Mouse (Mus musculus) testis, adult 2 months (tissue): ENCODE measurements around the gene Gxylt2. TPM values are rescaled to one million over a fixed set of nuclear protein-coding genes. Genes with fewer than 3 reads are reported as not detected.

Experiments
- H3K27ac ChIP-seq: fragments of 200-500 bp; 2 replicates; pipeline ENCODE4 v1.5.1; 2012; ENCODE audit warnings: low read depth, low read length; ENCODE audit not compliant: control insufficient read depth, insufficient read depth
- H3K27me3 ChIP-seq: fragments of 200-500 bp; 2 replicates; pipeline ENCODE4 v1.6.1; 2012; ENCODE audit warnings: mild to moderate bottlenecking, low read length, moderate library complexity; ENCODE audit not compliant: control insufficient read depth, insufficient read depth
- H3K36me3 ChIP-seq: fragments of 200-500 bp; 2 replicates; pipeline ENCODE4 v1.6.1; 2012; ENCODE audit warnings: mild to moderate bottlenecking, low read length; ENCODE audit not compliant: control insufficient read depth, insufficient read depth
- H3K4me1 ChIP-seq: fragments of 200-500 bp; 2 replicates; pipeline ENCODE4 v1.6.1; 2012; ENCODE audit warnings: low read length; ENCODE audit not compliant: control insufficient read depth, insufficient read depth
- H3K4me3 ChIP-seq: fragments of 200-500 bp; 2 replicates; pipeline ENCODE4 v1.5.1; 2012; ENCODE audit warnings: low read depth, mild to moderate bottlenecking, low read length, moderate library complexity, mixed read lengths; ENCODE audit not compliant: control insufficient read depth
- CTCF ChIP-seq: fragments of 200-500 bp; IDR thresholded peaks from 2 replicates; pipeline ENCODE4 v1.5.1; 2012; ENCODE audit warnings: low read depth, mild to moderate bottlenecking, inconsistent platforms, low read length, moderate library complexity; ENCODE audit not compliant: control insufficient read depth, insufficient read depth, insufficient replicate concordance
- POLR2A ChIP-seq: fragments of 200-500 bp; IDR thresholded peaks from 2 replicates; pipeline ENCODE4 v1.6.1; 2012; ENCODE audit warnings: low read depth, mild to moderate bottlenecking, inconsistent platforms, low read length, moderate library complexity; ENCODE audit not compliant: control insufficient read depth
- polyA plus RNA-seq: library from polyadenylated mRNA; depleted of rRNA; stranded (reverse); fragments of >200 nt; gene quantifications from 2 replicates; pipeline ENCODE4 v1.2.3, GENCODE M21; 2012

The Gxylt2 gene
- polyA plus RNA-seq, 1 experiment: 2.0 TPM

DNA sequence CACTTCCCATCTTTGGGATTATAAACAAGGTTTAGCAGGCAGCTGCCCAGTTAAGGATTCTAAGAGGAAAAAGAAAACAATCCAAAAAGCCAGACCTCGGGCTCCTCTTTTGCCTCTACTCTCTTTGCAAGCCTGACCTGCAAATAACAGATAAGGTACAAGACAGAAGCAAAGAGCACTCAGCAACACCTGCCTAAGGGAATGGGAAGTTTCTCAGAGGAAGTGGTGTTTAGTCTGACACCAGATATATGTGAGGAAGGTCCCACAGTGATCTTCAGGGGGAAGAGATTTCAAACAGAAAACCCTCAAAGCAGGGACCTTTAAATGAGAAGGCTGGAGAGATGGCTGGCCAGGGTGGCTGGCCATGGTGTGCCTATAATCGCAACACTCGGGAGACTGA lies 126.7 kb downstream of the Gxylt2 start:
- peak overlapping the region; percentile 44 for H3K4me3 ChIP-seq
- no peaks in the 10 kb centered on the region for H3K27me3 ChIP-seq
- no peaks in the 10 kb centered on the region for H3K36me3 ChIP-seq
- peaks cover 3% of the 10 kb centered on the region for H3K4me1 ChIP-seq
- TF ChIP-seq POLR2A (no peak), CTCF (no peak)
- no peak overlapping the region for H3K27ac ChIP-seq

DNA sequence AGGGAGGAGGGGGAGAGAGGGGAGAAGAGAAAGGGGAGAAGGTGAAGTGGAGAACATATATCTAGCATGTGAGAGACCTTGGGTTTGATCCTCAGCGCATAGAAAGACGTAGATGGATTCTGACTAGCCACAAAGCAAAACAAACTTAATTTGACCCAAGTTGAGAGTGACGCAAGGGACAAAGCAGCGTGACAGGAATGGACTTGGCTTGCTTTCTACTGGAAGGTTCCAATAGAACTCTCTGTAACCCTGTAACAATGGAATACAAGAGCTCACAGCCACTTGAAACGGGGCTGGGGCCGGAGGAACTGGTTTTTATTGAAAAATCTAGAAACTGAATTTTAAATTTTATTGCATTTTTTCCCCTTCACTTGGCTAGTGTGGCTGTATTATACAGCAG lies 127.2 kb downstream of the Gxylt2 start:
- peaks cover 2% of the 10 kb centered on the region for H3K36me3 ChIP-seq
- H3K27ac ChIP-seq: no peak overlapping the region; the same call in 1 of the 2 replicates
- no peaks in the 10 kb centered on the region for H3K27me3 ChIP-seq
- no peak for TF ChIP-seq POLR2A
- no peak for TF ChIP-seq CTCF
- H3K4me3 ChIP-seq: peak overlapping the region; percentile 65
- H3K4me1 ChIP-seq: peaks cover 3% of the 10 kb centered on the region

DNA sequence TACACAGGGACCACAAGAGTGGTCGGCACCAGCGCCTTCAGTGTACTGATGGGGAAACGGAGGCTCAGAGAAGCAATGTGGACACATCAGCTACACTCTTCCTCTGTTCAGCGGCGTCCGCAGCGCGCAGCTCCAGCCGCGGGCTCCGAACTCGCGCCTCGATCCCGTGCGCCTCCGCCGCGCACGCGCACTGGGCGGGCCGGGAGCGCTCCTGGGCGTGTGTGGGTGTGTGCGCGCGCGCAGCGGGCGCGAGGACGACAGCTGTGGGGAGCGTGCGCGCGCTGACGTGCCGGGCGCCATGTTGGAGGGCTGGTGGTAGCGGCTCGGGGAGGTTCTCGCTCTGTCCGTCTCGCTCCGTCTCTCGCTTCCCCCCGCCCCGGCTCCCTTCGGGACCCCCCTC lies 128.8 kb downstream of the Gxylt2 start, which contains the start of gene Ppp4r2:
Ppp4r2 (plus strand) TSS at position 268 of the 400 bp plus-strand sequence.
- Histone ChIP-seq H3K4me3 (peak within 1 kb of the TSS; percentile 94), H3K27ac (peak within 1 kb of the TSS; percentile 85), H3K27me3 (no peaks in the 10 kb centered on the region)

GRCm38 (mm10) chr6:100833811-100834481 lies 129.4 kb downstream of the Gxylt2 start:
- H3K27ac ChIP-seq: peak overlapping the region; percentile 8
- TF ChIP-seq POLR2A (peak; percentile 40; the same call in 1 of the 2 replicates), CTCF (no peak)
- H3K27me3 ChIP-seq: no peaks in the 10 kb centered on the region
- peak overlapping the region; percentile 79 for H3K4me3 ChIP-seq
- H3K36me3 ChIP-seq: peaks cover 4% of the 10 kb centered on the region
- H3K4me1 ChIP-seq: peaks cover 3% of the 10 kb centered on the region

More for the DNA sequence above, 128.8 kb downstream of the Gxylt2 start, which contains the start of gene Ppp4r2:
- peaks cover 3% of the 10 kb centered on the region for H3K4me1 ChIP-seq
- peaks cover 2% of the 10 kb centered on the region for H3K36me3 ChIP-seq
- TF ChIP-seq POLR2A (peak; percentile 45; the same call in 1 of the 2 replicates), CTCF (no peak)

DNA sequence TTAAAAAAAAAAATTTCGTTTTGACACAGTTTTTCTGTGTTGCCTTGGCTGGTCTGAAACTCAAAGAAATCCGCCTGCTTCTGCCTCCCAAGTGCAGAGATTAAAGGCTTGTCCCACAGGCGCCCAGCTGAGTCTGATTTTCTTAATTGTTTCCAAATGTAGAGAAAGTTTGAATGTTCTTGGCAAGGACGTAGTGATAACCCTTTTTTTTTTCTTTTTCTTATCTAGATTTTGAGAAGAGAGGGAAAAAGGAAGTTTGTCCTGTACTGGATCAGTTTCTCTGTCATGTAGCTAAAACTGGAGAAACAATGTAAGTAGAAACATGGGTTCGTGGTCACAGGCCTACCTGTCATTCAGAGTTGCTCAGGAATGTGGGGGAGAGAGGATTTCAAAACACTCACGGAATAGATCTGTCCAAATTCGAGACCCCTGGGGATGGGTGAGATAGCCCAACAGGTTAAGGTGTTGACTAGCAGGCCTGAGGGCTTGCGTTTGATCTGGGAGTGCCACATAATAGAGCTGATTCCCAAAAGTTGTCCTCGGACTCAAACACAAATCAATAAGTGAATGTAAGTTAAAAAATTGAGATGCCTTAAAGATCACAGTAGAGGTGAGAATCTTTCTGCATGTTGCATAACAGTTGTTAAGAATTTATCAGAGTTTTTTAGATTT lies 130.1 kb downstream of the Gxylt2 start:
- no peaks in the 10 kb centered on the region for H3K27me3 ChIP-seq
- H3K36me3 ChIP-seq: peaks cover 4% of the 10 kb centered on the region
- TF ChIP-seq CTCF (no peak), POLR2A (no peak)
- peaks cover 3% of the 10 kb centered on the region for H3K4me1 ChIP-seq
- H3K4me3 ChIP-seq: peak overlapping the region; percentile 84
- H3K27ac ChIP-seq: peak overlapping the region; percentile 53

DNA sequence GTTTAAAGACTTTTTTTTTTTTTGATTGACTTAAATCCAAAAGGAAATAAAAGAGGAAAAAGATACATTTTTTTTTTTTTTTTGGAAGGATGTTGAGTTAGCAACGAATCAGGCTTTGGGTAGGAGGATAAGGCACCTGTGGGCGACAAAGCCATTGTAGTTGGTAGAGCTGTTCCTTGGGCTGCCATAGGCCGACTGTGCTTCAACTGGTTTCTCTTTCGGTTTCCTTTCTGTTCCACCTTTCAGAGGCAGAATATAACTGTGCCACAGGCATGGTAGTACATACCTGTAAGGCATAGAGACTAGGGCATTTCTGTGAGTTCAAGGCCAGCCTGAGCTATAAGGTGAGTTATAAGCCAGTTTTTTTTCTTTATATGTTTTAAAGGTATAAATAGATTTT lies 140.5 kb downstream of the Gxylt2 start:
- no peaks in the 10 kb centered on the region for H3K27me3 ChIP-seq
- H3K4me1 ChIP-seq: no peaks in the 10 kb centered on the region
- no peak overlapping the region for H3K4me3 ChIP-seq
- no peak for TF ChIP-seq POLR2A
- no peak for TF ChIP-seq CTCF
- H3K27ac ChIP-seq: no peak overlapping the region
- no peaks in the 10 kb centered on the region; the same call in none of the 2 replicates for H3K36me3 ChIP-seq

- Histone ChIP-seq H3K4me1 (peaks cover 2% of the 10 kb centered on the region; the same call in 1 of the 2 replicates), H3K36me3 (peaks cover 2% of the 10 kb centered on the region; the same call in 1 of the 2 replicates), H3K27me3 (no peaks in the 10 kb centered on the region), H3K27ac (no peak overlapping the region; the same call in 1 of the 2 replicates), H3K4me3 (no peak overlapping the region)
- TF ChIP-seq CTCF (no peak), POLR2A (no peak)
These were observed 142.7 kb downstream of the Gxylt2 start for GRCm38 (mm10) chr6:100847264-100847663.
